Mouse (Mus musculus): ENCODE measurements around the gene Gm21719.
"Not testable (repeated sequence)": the region's sequence is repeated elsewhere in the genome, so short reads cannot be mapped to it uniquely, and the experiment has no call there.

Gene Gm21719

GRCm38 (mm10) chrY:6682772-6683171 lies at the start of gene Gm21719:
Gm21719 (minus strand) TSS chrY:6682872.
- not testable (repeated sequence) for DNase-seq
